Mouse (Mus musculus) lung, embryonic 16.5 days (tissue): ENCODE results near the gene Ripor3. TPM values are rescaled to one million over a fixed set of nuclear protein-coding genes. Genes with fewer than 3 reads are reported as not detected.

ENCODE experiments used
- ATAC-seq: fragments of 200-750 bp; cut with Nextera tagmentation; 2 replicates; pipeline ENCODE4 v1.8.0; 2017; ENCODE audit warnings: low read depth, mild to moderate bottlenecking, moderate library complexity
- H3K27ac ChIP-seq: fragments of 300-500 bp; sonication (generic); 2 replicates; pipeline ENCODE4 v1.5.1; 2014; ENCODE audit warnings: mild to moderate bottlenecking, control low read depth, low read length
- H3K27me3 ChIP-seq: fragments of 300-500 bp; sonication (generic); 2 replicates; pipeline ENCODE4 v1.6.1; 2014; ENCODE audit warnings: low read depth, low read length, mixed read lengths; ENCODE audit not compliant: control insufficient read depth, insufficient read depth
- H3K36me3 ChIP-seq: fragments of 300-500 bp; sonication (generic); 2 replicates; pipeline ENCODE4 v1.6.1; 2014; ENCODE audit warnings: low read length; ENCODE audit not compliant: control insufficient read depth, insufficient read depth
- H3K4me1 ChIP-seq: fragments of 300-500 bp; sonication (generic); replicated peaks from 2 replicates; pipeline ENCODE4 v1.6.1; 2014; ENCODE audit warnings: low read length, mixed read lengths; ENCODE audit not compliant: control insufficient read depth, insufficient read depth
- H3K4me2 ChIP-seq: fragments of 300-500 bp; sonication (generic); 2 replicates; pipeline ENCODE4 v1.6.1; 2014; ENCODE audit warnings: low read depth, low read length, control low read depth
- H3K4me3 ChIP-seq: fragments of 300-500 bp; sonication (generic); 2 replicates; pipeline ENCODE4 v1.5.1; 2014; ENCODE audit warnings: mild to moderate bottlenecking, low read length, control low read depth
- H3K9ac ChIP-seq: fragments of 300-500 bp; sonication (generic); 2 replicates; pipeline ENCODE4 v1.6.1; 2014; ENCODE audit warnings: low read length, control low read depth
- H3K9me3 ChIP-seq: fragments of 300-500 bp; sonication (generic); 2 replicates; pipeline ENCODE4 v1.6.1; 2016; ENCODE audit warnings: low read length; ENCODE audit not compliant: control insufficient read depth
- WGBS: fragments of 180-500 bp; shearing (Covaris S2); extraction: QIAGEN DNeasy Blood & Tissue Kit; methylation state at CpG from one replicate; pipeline ENCODE4 v1.1.7; 2014; 5-methylcytosine and 5-hydroxymethylcytosine counted together
- polyA plus RNA-seq: library from polyadenylated mRNA; unstranded; fragments of >200 nt; fragmentation: Nextera tagmentation; extraction: Ambion mirVana; gene quantifications from 2 replicates; pipeline ENCODE4 v1.2.1, GENCODE M21; 2015

Ripor3 gene
- polyA plus RNA-seq, 1 experiment from 2014 or later, result 2.0 TPM

GRCm38 (mm10) chr2:167941320-167941719 lies 69.1 kb downstream of the Ripor3 start:
- Histone ChIP-seq H3K4me1 (peaks cover 50% of the 10 kb centered on the region), H3K27ac (peak overlapping the region; percentile 94), H3K36me3 (no peaks in the 10 kb centered on the region), H3K4me3 (no peak overlapping the region), H3K9me3 (no peaks in the 10 kb centered on the region), H3K4me2 (0 out of 2 replicates have a peak overlapping the region, but pooled peaks have one; percentile 42), H3K27me3 (no peaks in the 10 kb centered on the region), H3K9ac (peak overlapping the region; percentile 12; the same call in 1 of the 2 replicates)
- ATAC-seq, result no peak
- 71% methylated on average over 4 of the region's 4 CpGs for WGBS

GRCm38 (mm10) chr2:167940636-167941035 lies 69.8 kb downstream of the Ripor3 start:
- Histone ChIP-seq H3K9ac (no peak overlapping the region), H3K36me3 (no peaks in the 10 kb centered on the region), H3K4me1 (peaks cover 51% of the 10 kb centered on the region), H3K27me3 (no peaks in the 10 kb centered on the region), H3K4me2 (no peak overlapping the region), H3K27ac (no peak overlapping the region), H3K4me3 (no peak overlapping the region), H3K9me3 (no peaks in the 10 kb centered on the region)
- ATAC-seq, result no peak
- 87% methylated on average over 11 of the region's 11 CpGs for WGBS

- no peak overlapping the region for H3K9ac ChIP-seq
- H3K27me3 ChIP-seq, result no peaks in the 10 kb centered on the region
- peak overlapping the region; percentile 9; the same call in 1 of the 2 replicates for H3K27ac ChIP-seq
- no peaks in the 10 kb centered on the region for H3K9me3 ChIP-seq
- H3K4me1 ChIP-seq, result peaks cover 51% of the 10 kb centered on the region
- ATAC-seq, result no peak
- no peak overlapping the region for H3K4me2 ChIP-seq
- H3K36me3 ChIP-seq, result no peaks in the 10 kb centered on the region
- WGBS, result 34% methylated on average over 11 of the region's 11 CpGs
- no peak overlapping the region for H3K4me3 ChIP-seq
Measured at GRCm38 (mm10) chr2:167939632-167940399, 70.6 kb downstream of the Ripor3 start.

GRCm38 (mm10) chr2:167939204-167939603 lies 71.2 kb downstream of the Ripor3 start:
- 55% methylated on average over 4 of the region's 4 CpGs for WGBS
- H3K9ac ChIP-seq, result no peak overlapping the region
- H3K27me3 ChIP-seq, result no peaks in the 10 kb centered on the region
- H3K4me2 ChIP-seq, result no peak overlapping the region
- no peaks in the 10 kb centered on the region for H3K9me3 ChIP-seq
- peak overlapping the region; percentile 9; the same call in 1 of the 2 replicates for H3K27ac ChIP-seq
- no peaks in the 10 kb centered on the region for H3K36me3 ChIP-seq
- H3K4me3 ChIP-seq, result no peak overlapping the region
- H3K4me1 ChIP-seq, result peaks cover 51% of the 10 kb centered on the region
- ATAC-seq, result no peak

- H3K4me1 ChIP-seq, result peaks cover 52% of the 10 kb centered on the region
Measured at GRCm38 (mm10) chr2:167938786-167939185, 71.6 kb downstream of the Ripor3 start.

GRCm38 (mm10) chr2:167935956-167936355 lies 74.5 kb downstream of the Ripor3 start:
- Histone ChIP-seq H3K27me3 (no peaks in the 10 kb centered on the region), H3K36me3 (no peaks in the 10 kb centered on the region), H3K9me3 (no peaks in the 10 kb centered on the region), H3K4me1 (peaks cover 40% of the 10 kb centered on the region), H3K27ac (no peak overlapping the region), H3K4me3 (no peak overlapping the region), H3K4me2 (no peak overlapping the region), H3K9ac (no peak overlapping the region)
- no peak for ATAC-seq
- WGBS, result 85% methylated on average over 3 of the region's 3 CpGs

More at GRCm38 (mm10) chr2:167938786-167939185, 71.6 kb downstream of the Ripor3 start:
- H3K36me3 ChIP-seq, result no peaks in the 10 kb centered on the region
- H3K9me3 ChIP-seq, result no peaks in the 10 kb centered on the region
- H3K4me3 ChIP-seq, result no peak overlapping the region
- ATAC-seq, result no peak
- no peak overlapping the region for H3K9ac ChIP-seq
- H3K4me2 ChIP-seq, result no peak overlapping the region
- 82% methylated on average over 3 of the region's 3 CpGs for WGBS
- no peak overlapping the region for H3K27ac ChIP-seq
- no peaks in the 10 kb centered on the region for H3K27me3 ChIP-seq

GRCm38 (mm10) chr2:167933397-167933796 lies 77.0 kb downstream of the Ripor3 start:
- Histone ChIP-seq H3K27me3 (no peaks in the 10 kb centered on the region), H3K9ac (peak overlapping the region; percentile 88), H3K4me3 (peak overlapping the region; percentile 67), H3K4me1 (peaks cover 29% of the 10 kb centered on the region), H3K9me3 (no peaks in the 10 kb centered on the region), H3K27ac (no peak overlapping the region), H3K36me3 (no peaks in the 10 kb centered on the region), H3K4me2 (peak overlapping the region; percentile 73)
- WGBS, result 38% methylated on average over 7 of the region's 7 CpGs
- no peak for ATAC-seq

- Histone ChIP-seq H3K9ac (peak overlapping the region; percentile 88), H3K4me3 (peak overlapping the region; percentile 67), H3K4me2 (peak overlapping the region; percentile 73), H3K27ac (no peak overlapping the region; the same call in none of the 2 replicates), H3K36me3 (no peaks in the 10 kb centered on the region), H3K4me1 (peaks cover 35% of the 10 kb centered on the region), H3K9me3 (no peaks in the 10 kb centered on the region), H3K27me3 (no peaks in the 10 kb centered on the region)
- peak; percentile 34 for ATAC-seq
- WGBS, result under 1% methylated on average over 18 of the region's 18 CpGs
Measured at GRCm38 (mm10) chr2:167932727-167933231, 77.6 kb downstream of the Ripor3 start.

- Histone ChIP-seq H3K27ac (peak within 1 kb of the TSS; percentile 88), H3K36me3 (no peaks in the 10 kb centered on the region), H3K9ac (peak within 1 kb of the TSS; percentile 88), H3K4me2 (peak within 1 kb of the TSS; percentile 73), H3K27me3 (no peaks in the 10 kb centered on the region), H3K4me3 (peak within 1 kb of the TSS; percentile 67), H3K9me3 (no peaks in the 10 kb centered on the region), H3K4me1 (peaks cover 36% of the 10 kb centered on the region)
- WGBS, result 0% methylated on average over 95 of the region's 99 CpGs
- ATAC-seq, result peak; percentile 97
Measured at GRCm38 (mm10) chr2:167931985-167932726, 78.3 kb downstream of the Ripor3 start, which contains the start of gene Ptpn1. TSS of gene Ptpn1 (plus strand) at chr2:167932057.
